Mouse (Mus musculus) midbrain, embryonic 14.5 days (tissue): ENCODE measurements around the gene Efna3. TPM values are rescaled to one million over a fixed set of nuclear protein-coding genes. Genes with fewer than 3 reads are reported as not detected.

Experiments
- ATAC-seq: fragments of 200-750 bp; cut with Nextera tagmentation; 2 replicates; pipeline ENCODE4 v1.8.0; 2017; ENCODE audit warnings: moderate number of reproducible peaks, moderate library complexity; ENCODE audit not compliant: low FRiP score, low TSS enrichment
- DNase-seq: peaks from one replicate; pipeline ENCODE4 v3.0.0-alpha.2; 2015
- H3K27ac ChIP-seq: fragments of 300-500 bp; sonication (generic); replicated peaks from 2 replicates; pipeline ENCODE4 v1.5.1; 2014; ENCODE audit warnings: mild to moderate bottlenecking, low read depth, low read length, moderate library complexity
- H3K27me3 ChIP-seq: fragments of 300-500 bp; sonication (generic); 2 replicates; pipeline ENCODE4 v1.6.1; 2014; ENCODE audit warnings: low read length, control low read depth, mixed read lengths; ENCODE audit not compliant: control insufficient read depth, insufficient read depth
- H3K36me3 ChIP-seq: fragments of 300-500 bp; sonication (generic); 2 replicates; pipeline ENCODE4 v1.6.1; 2014; ENCODE audit warnings: low read length, control low read depth; ENCODE audit not compliant: control insufficient read depth, insufficient read depth
- H3K4me1 ChIP-seq: fragments of 300-500 bp; sonication (generic); 2 replicates; pipeline ENCODE4 v1.6.1; 2014; ENCODE audit warnings: mild to moderate bottlenecking, antibody characterized with exemption, low read length, control low read depth; ENCODE audit not compliant: control insufficient read depth, insufficient read depth
- H3K4me2 ChIP-seq: fragments of 300-500 bp; sonication (generic); 2 replicates; pipeline ENCODE4 v1.6.1; 2014; ENCODE audit warnings: mild to moderate bottlenecking, low read length, moderate library complexity
- H3K4me3 ChIP-seq: fragments of 300-500 bp; sonication (generic); replicated peaks from 2 replicates; pipeline ENCODE4 v1.5.1; 2014; ENCODE audit warnings: low read depth, low read length
- H3K9ac ChIP-seq: fragments of 300-500 bp; sonication (generic); replicated peaks from 2 replicates; pipeline ENCODE4 v1.6.1; 2014; ENCODE audit warnings: mild to moderate bottlenecking, low read length, moderate library complexity
- H3K9me3 ChIP-seq: fragments of 300-500 bp; sonication (generic); 2 replicates; pipeline ENCODE4 v1.6.1; 2016; ENCODE audit warnings: low read length, control low read depth, mixed read lengths; ENCODE audit not compliant: control insufficient read depth
- WGBS: fragments of 180-500 bp; shearing (Covaris S2); extraction: QIAGEN DNeasy Blood & Tissue Kit; methylation state at CpG from one replicate; pipeline ENCODE4 v1.1.7; 2014; 5-methylcytosine and 5-hydroxymethylcytosine counted together
- polyA plus RNA-seq: library from polyadenylated mRNA; unstranded; fragments of >200 nt; fragmentation: Nextera tagmentation; extraction: Ambion mirVana; gene quantifications from 2 replicates; pipeline ENCODE4 v1.2.1, GENCODE M21; 2014

The Efna3 gene
- polyA plus RNA-seq, 1 experiment from 2014 or later: 31.1 TPM

DNA sequence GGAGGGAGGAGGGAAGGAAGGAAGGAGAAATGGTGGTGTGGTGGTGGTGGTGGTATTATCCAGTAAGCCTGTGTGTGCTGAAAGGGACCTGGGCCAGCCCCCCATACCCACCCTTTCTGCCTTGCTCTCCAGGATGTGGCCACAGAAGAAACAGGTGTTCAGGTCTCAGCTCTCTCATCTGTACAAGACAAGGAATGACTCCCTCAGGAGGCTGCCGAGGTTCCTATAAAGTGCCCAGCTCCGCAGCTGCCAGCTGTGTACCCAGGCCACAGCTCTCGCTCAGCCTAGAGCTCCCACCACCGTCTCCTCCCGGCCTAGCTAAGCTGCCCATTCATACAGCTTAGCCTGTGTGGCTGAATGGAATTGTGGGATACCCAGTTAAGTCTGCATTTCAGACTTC is 30.5 kb downstream of the Efna3 start:
- no peak overlapping the region for H3K4me2 ChIP-seq
- H3K9ac ChIP-seq: no peak overlapping the region
- WGBS: 67% methylated on average over 5 of the region's 5 CpGs
- no peaks in the 10 kb centered on the region for H3K9me3 ChIP-seq
- no peak overlapping the region for H3K27ac ChIP-seq
- no peaks in the 10 kb centered on the region for H3K27me3 ChIP-seq
- ATAC-seq (no peak), DNase-seq (no peak)
- no peak overlapping the region for H3K4me3 ChIP-seq
- H3K4me1 ChIP-seq: no peaks in the 10 kb centered on the region
- H3K36me3 ChIP-seq: no peaks in the 10 kb centered on the region

DNA sequence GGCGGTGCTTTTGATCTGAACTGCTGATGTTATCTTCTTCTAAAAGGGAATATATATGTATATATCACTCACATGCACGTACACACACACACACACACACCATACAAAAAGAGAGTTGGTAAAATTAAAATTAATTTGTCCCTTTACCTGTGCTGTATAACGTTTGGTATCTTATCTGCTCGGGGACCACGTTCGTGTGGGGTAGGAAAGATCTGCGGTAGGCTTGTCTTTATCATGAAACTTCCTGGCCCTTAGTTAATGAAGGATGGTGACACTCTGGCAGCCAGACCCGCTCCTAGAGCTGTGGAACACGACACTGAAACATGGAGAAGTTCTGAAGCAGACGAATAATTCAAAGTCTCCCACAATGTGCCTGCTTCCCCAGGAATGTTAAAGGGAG is 30.9 kb downstream of the Efna3 start:
- Histone ChIP-seq H3K9ac (no peak overlapping the region), H3K4me1 (no peaks in the 10 kb centered on the region), H3K9me3 (no peaks in the 10 kb centered on the region), H3K36me3 (no peaks in the 10 kb centered on the region), H3K4me2 (no peak overlapping the region), H3K27ac (no peak overlapping the region), H3K27me3 (no peaks in the 10 kb centered on the region), H3K4me3 (no peak overlapping the region)
- ATAC-seq: no peak
- DNase-seq: no peak
- 80% methylated on average over 10 of the region's 10 CpGs for WGBS

DNA sequence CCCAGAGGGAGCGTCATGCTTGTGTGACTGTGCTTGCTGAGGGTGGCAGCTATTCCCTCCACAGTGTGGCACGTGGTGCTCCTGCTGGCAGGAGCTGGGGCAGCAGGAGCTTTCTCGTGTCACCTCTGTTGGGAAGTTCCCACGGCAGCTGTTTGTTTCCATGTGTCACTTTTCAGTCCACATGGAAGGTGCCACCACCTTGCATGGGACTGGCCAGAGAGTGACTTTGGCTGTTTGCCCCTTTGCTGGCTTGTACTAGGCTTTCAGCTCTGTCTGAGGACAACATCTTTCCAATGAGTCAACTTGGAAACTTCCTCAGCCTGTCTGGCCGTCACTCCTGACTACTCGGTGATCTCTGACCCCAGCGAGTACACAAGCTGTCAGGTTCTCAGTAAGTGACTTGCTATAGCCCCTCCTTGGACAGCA is 34.2 kb downstream of the Efna3 start:
- WGBS: 60% methylated on average over 7 of the region's 7 CpGs
- no peak overlapping the region for H3K4me2 ChIP-seq

DNA sequence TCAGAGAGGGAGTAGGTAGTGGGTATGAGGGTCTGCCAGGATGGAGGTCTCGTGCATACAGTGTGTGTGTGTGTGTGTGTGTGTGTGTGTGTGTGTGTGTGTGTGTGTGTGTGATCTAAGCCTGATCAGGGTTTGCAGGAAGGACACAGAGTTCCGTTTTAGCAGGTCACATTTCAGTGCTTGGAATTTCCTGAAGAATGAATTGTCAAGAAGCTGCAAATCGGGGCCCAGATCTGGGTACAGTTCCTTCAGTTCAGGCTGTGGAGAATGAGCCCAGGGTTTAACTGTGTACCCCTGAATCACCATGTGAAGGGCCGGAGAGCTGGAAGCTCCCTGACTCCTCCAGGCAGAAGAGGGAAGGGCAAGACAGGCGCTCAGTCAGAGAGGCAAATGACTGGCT is 35.5 kb downstream of the Efna3 start:
- H3K27ac ChIP-seq: no peak overlapping the region
- H3K4me2 ChIP-seq: no peak overlapping the region
- no peaks in the 10 kb centered on the region for H3K9me3 ChIP-seq
- no peak overlapping the region for H3K9ac ChIP-seq
- 63% methylated on average over 5 of the region's 5 CpGs for WGBS
- H3K4me3 ChIP-seq: no peak overlapping the region
- H3K4me1 ChIP-seq: no peaks in the 10 kb centered on the region
- H3K36me3 ChIP-seq: no peaks in the 10 kb centered on the region
- no peak for ATAC-seq
- DNase-seq: no peak
- no peaks in the 10 kb centered on the region for H3K27me3 ChIP-seq

More for the DNA sequence above, 34.2 kb downstream of the Efna3 start:
- no peak for ATAC-seq
- no peak overlapping the region for H3K27ac ChIP-seq
- no peak for DNase-seq
- H3K9ac ChIP-seq: no peak overlapping the region
- H3K36me3 ChIP-seq: no peaks in the 10 kb centered on the region
- H3K27me3 ChIP-seq: no peaks in the 10 kb centered on the region
- no peaks in the 10 kb centered on the region for H3K4me1 ChIP-seq
- no peak overlapping the region for H3K4me3 ChIP-seq
- H3K9me3 ChIP-seq: no peaks in the 10 kb centered on the region

DNA sequence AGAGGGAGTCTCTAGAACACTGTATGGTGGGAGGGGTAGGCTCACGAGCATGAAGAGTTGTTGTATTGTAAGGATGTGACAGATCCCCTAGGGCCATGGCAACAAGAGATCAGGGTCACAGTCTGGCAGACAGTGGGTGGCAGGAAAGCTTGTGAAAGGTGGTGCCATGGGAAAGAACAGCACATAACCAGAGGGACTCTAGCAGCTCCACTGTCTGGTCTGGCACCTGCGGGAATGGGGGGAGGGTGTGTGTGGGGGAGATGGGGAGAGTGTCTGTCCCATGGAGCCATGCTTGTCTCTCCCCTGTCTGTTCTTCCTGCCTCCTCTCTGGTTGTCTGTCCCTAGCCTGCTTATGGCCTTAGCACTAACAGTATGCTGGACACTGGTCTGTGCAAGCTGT is 37.2 kb downstream of the Efna3 start:
- H3K36me3 ChIP-seq: no peaks in the 10 kb centered on the region
- ATAC-seq: no peak
- H3K4me1 ChIP-seq: peaks cover 11% of the 10 kb centered on the region; the same call in 1 of the 2 replicates

DNA sequence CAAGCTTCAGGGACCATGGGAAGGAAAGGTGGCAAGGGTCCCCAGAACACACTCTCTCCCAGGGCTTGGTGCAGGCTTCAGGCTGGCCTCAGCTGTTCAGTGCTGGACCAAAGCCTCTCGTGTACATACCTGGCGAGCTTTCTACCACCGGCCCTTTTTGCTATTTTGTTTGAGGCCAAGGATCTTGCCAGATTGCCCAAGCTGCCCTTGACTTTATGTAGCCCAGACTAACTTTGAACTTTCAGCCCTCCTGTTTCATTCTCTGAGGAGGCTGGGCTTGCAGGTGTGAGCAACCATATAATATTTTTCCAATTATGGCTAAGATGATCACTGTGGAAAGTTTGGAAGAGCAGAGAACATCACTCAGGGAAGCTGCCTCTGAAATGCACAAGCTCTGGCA is 38.5 kb downstream of the Efna3 start:
- Histone ChIP-seq H3K27me3 (peaks cover 16% of the 10 kb centered on the region), H3K27ac (no peak overlapping the region), H3K9ac (no peak overlapping the region), H3K4me2 (no peak overlapping the region), H3K4me3 (no peak overlapping the region), H3K9me3 (no peaks in the 10 kb centered on the region), H3K36me3 (no peaks in the 10 kb centered on the region), H3K4me1 (peaks cover 16% of the 10 kb centered on the region; the same call in 1 of the 2 replicates)
- WGBS: 92% methylated on average over 3 of the region's 3 CpGs
- DNase-seq (no peak), ATAC-seq (no peak)

More for the DNA sequence above, 37.2 kb downstream of the Efna3 start:
- H3K9me3 ChIP-seq: no peaks in the 10 kb centered on the region
- no peak overlapping the region for H3K27ac ChIP-seq
- no peak for DNase-seq
- H3K4me2 ChIP-seq: no peak overlapping the region
- WGBS: 30% methylated on average over 2 of the region's 2 CpGs
- H3K27me3 ChIP-seq: peaks cover 11% of the 10 kb centered on the region
- no peak overlapping the region for H3K9ac ChIP-seq
- H3K4me3 ChIP-seq: no peak overlapping the region

DNA sequence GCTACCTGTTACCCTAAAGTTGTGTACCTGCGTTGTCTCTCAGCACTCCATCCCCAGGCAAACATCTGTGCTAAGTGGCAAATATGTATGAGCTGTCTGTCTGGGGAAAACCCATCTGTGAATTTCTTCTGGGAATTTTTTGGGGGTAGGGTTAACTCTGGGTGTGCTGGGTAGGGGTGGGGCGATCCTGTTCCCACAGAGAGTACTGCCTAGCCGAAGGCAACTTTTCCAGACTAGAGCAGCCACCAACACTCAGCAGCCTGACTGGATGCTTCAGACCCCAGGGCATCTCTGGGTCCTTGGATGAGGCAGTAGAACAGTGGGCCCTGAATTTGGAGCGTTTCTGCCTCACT is 40.5 kb downstream of the Efna3 start:
- H3K27me3 ChIP-seq: peaks cover 29% of the 10 kb centered on the region
- no peak overlapping the region for H3K27ac ChIP-seq
- no peak overlapping the region for H3K4me2 ChIP-seq
- H3K9ac ChIP-seq: no peak overlapping the region
- 28% methylated on average over 4 of the region's 4 CpGs for WGBS
- no peak overlapping the region for H3K4me3 ChIP-seq
- no peak for DNase-seq
- H3K9me3 ChIP-seq: no peaks in the 10 kb centered on the region
- H3K4me1 ChIP-seq: peaks cover 21% of the 10 kb centered on the region; the same call in 1 of the 2 replicates
- ATAC-seq: no peak
- H3K36me3 ChIP-seq: no peaks in the 10 kb centered on the region

DNA sequence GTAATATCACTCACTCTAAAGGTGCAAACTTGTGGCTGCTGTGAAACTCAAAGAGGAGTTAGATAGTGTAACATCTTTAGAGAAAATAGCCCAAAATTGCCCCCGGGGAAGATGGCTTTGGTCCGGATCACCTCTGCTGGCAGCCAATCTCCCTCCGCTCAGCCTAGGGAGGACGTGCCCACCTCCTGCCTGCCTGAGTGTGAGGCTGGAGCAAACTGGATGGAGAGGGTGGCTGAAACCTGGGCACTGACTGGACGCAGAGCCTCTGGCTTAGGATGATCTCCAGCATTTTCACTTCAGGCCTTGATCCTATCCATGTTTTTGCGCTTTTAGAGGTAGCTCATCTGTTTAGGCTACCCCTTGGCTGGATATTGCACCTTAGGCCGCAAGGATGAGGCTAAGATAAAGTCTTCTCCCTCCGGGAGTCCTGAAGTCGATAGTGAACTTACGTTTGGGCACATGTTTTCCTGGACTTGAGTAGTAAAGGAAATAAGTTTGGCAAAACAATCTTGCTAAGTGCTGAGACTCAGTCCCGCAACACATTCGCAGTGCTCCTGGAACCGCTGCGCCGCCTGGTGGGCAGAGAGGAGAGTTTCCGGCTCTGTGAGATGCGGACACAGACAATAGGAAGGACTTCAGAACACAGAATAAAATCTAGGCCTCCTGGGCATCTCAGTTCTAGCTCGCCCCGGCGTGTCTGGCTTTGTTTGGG is 41.0 kb downstream of the Efna3 start:
- Histone ChIP-seq H3K4me2 (peak overlapping the region; percentile 93), H3K9me3 (no peaks in the 10 kb centered on the region), H3K4me3 (peak overlapping the region; percentile 44), H3K27ac (no peak overlapping the region), H3K27me3 (peaks cover 29% of the 10 kb centered on the region), H3K36me3 (no peaks in the 10 kb centered on the region), H3K9ac (peak overlapping the region; percentile 57; the same call in 1 of the 2 replicates), H3K4me1 (peaks cover 21% of the 10 kb centered on the region; the same call in 1 of the 2 replicates)
- WGBS: 10% methylated on average over 20 of the region's 20 CpGs
- no peak for ATAC-seq
- peak; percentile 93 for DNase-seq
